Mouse (Mus musculus): ENCODE data around the gene Zfx. TPM values are rescaled to one million over a fixed set of nuclear protein-coding genes. Genes with fewer than 3 reads are reported as not detected.

Zfx gene
- polyA plus RNA-seq, 1 experiment: 4.7 TPM

GRCm38 (mm10) chrX:94142004-94142771 is 18.7 kb upstream of the Zfx start:
- no peaks in the 10 kb centered on the region for H3K36me3 ChIP-seq (ENCODE audit: control insufficient read depth, insufficient read depth)
- TF ChIP-seq SRF (IDR thresholded peaks at IDR 0.05; ENCODE audit: control insufficient read depth, insufficient read length, low read depth) (no peak), MYOD1 (IDR thresholded peaks at IDR 0.05; ENCODE audit: control insufficient read depth in 1 of 3, insufficient read length in 2 of 3, low read depth in 2 of 3) (no peak), TCF3 (IDR thresholded peaks at IDR 0.05; ENCODE audit: insufficient read length, low read depth) (no peak), POLR2A (IDR thresholded peaks at IDR 0.05; ENCODE audit: insufficient read length, low read depth) (no peak), TCF12 (IDR thresholded peaks at IDR 0.05; ENCODE audit: insufficient read depth, poor library complexity, severe bottlenecking) (no peak), CEBPB (IDR thresholded peaks at IDR 0.05; ENCODE audit: insufficient read depth, poor library complexity, severe bottlenecking) (no peak), USF1 (IDR thresholded peaks at IDR 0.05; ENCODE audit: low read depth) (no peak), MAX (IDR thresholded peaks at IDR 0.05; ENCODE audit: low read depth) (no peak), MYOG (IDR thresholded peaks at IDR 0.05; ENCODE audit: control insufficient read depth in 1 of 3, insufficient read depth in 1 of 3, insufficient read length in 2 of 3, low read depth in 2 of 3) (no peak), E2F4 (IDR thresholded peaks at IDR 0.05; ENCODE audit: insufficient read depth) (no peak), REST (IDR thresholded peaks at IDR 0.05; ENCODE audit: insufficient read depth, insufficient read length) (no peak), POLR2AphosphoS2 (IDR thresholded peaks at IDR 0.05; ENCODE audit: insufficient read length, low read depth) (no peak)
- H3K4me3 ChIP-seq: no peak overlapping the region
- H3K79me2 ChIP-seq (ENCODE audit: control insufficient read depth, insufficient read depth): no peaks in the 10 kb centered on the region
- no peaks in the 10 kb centered on the region for H3K27me3 ChIP-seq (ENCODE audit: control insufficient read depth, insufficient read depth, insufficient read length)
- no peak overlapping the region for H3ac ChIP-seq (ENCODE audit: control insufficient read depth, insufficient read length)
- no peak overlapping the region for H3K4me2 ChIP-seq (ENCODE audit: low read depth)

- no peaks in the 10 kb centered on the region for H3K79me2 ChIP-seq (ENCODE audit: control insufficient read depth, insufficient read depth)
- no peaks in the 10 kb centered on the region for H3K27me3 ChIP-seq (ENCODE audit: control insufficient read depth, insufficient read depth, insufficient read length)
- TF ChIP-seq USF1 (IDR thresholded peaks at IDR 0.05; ENCODE audit: low read depth) (no peak), MAX (IDR thresholded peaks at IDR 0.05; ENCODE audit: low read depth) (no peak), CEBPB (IDR thresholded peaks at IDR 0.05; ENCODE audit: insufficient read depth, poor library complexity, severe bottlenecking) (no peak)
- H3K4me2 ChIP-seq (ENCODE audit: low read depth): no peak overlapping the region
- no peak overlapping the region for H3K4me3 ChIP-seq
- H3ac ChIP-seq (ENCODE audit: control insufficient read depth, insufficient read length): no peak overlapping the region
- H3K36me3 ChIP-seq (ENCODE audit: control insufficient read depth, insufficient read depth): no peaks in the 10 kb centered on the region
Observed at GRCm38 (mm10) chrX:94140080-94140479, 16.6 kb upstream of the Zfx start.

DNA sequence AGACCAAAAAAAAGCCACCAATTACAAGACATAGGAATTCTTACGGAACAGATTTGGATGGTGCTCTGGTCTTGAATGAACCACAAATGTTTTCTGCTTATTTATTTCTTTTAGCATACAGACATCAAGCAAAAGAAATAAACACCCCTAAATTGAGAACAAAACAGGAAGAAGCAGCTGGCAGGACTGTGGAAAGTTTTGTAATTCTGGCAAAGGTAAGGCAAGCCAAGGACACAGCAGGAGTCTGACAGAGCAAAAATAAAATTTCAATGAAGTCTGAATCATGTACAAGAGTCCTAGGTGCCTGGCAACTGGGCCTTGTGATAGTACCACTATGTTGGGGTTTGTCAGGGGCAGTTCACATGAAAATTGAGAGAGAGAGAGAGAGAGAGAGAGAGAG is 14.8 kb upstream of the Zfx start:
- TF ChIP-seq POLR2A (IDR thresholded peaks at IDR 0.05; ENCODE audit: insufficient read length, low read depth) (no peak), E2F4 (IDR thresholded peaks at IDR 0.05; ENCODE audit: insufficient read depth) (no peak), TCF12 (IDR thresholded peaks at IDR 0.05; ENCODE audit: insufficient read depth, poor library complexity, severe bottlenecking) (no peak), MYOG (IDR thresholded peaks at IDR 0.05; ENCODE audit: control insufficient read depth in 1 of 3, insufficient read depth in 1 of 3, insufficient read length in 2 of 3, low read depth in 2 of 3) (no peak), MYOD1 (IDR thresholded peaks at IDR 0.05; ENCODE audit: control insufficient read depth in 1 of 3, insufficient read length in 2 of 3, low read depth in 2 of 3) (no peak), REST (IDR thresholded peaks at IDR 0.05; ENCODE audit: insufficient read depth, insufficient read length) (no peak), MAX (IDR thresholded peaks at IDR 0.05; ENCODE audit: low read depth) (no peak), SRF (IDR thresholded peaks at IDR 0.05; ENCODE audit: control insufficient read depth, insufficient read length, low read depth) (no peak), POLR2AphosphoS2 (IDR thresholded peaks at IDR 0.05; ENCODE audit: insufficient read length, low read depth) (no peak), USF1 (IDR thresholded peaks at IDR 0.05; ENCODE audit: low read depth) (no peak), TCF3 (IDR thresholded peaks at IDR 0.05; ENCODE audit: insufficient read length, low read depth) (no peak), CEBPB (IDR thresholded peaks at IDR 0.05; ENCODE audit: insufficient read depth, poor library complexity, severe bottlenecking) (no peak)
- no peaks in the 10 kb centered on the region for H3K36me3 ChIP-seq (ENCODE audit: control insufficient read depth, insufficient read depth)
- H3K79me2 ChIP-seq (ENCODE audit: control insufficient read depth, insufficient read depth): no peaks in the 10 kb centered on the region
- no peaks in the 10 kb centered on the region for H3K27me3 ChIP-seq (ENCODE audit: control insufficient read depth, insufficient read depth, insufficient read length)
- H3K4me2 ChIP-seq (ENCODE audit: low read depth): no peak overlapping the region
- no peak overlapping the region for H3K4me3 ChIP-seq
- H3ac ChIP-seq (ENCODE audit: control insufficient read depth, insufficient read length): no peak overlapping the region

DNA sequence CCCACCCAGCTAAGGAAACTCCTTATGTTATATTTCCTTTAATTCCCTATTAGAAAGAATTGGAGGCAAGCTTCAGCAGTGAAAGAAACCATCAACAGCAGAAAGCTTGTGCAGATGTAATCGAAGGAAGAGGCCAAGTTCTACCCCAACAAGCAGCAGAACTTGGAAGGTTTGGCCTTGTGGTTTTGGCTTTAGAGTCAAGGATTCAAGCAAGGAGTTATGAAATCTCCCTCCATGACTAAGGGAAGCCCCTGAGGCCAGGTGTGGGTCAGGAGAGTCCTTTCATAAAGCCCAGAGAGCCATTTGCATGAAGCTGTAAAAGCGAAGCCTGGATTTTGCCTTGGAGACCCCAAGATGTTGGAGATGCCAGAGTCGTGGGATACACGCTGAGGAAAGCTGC is 11.6 kb upstream of the Zfx start:
- Histone ChIP-seq H3K4me2 (ENCODE audit: low read depth) (no peak overlapping the region), H3K27me3 (ENCODE audit: control insufficient read depth, insufficient read depth, insufficient read length) (no peaks in the 10 kb centered on the region), H3K36me3 (ENCODE audit: control insufficient read depth, insufficient read depth) (no peaks in the 10 kb centered on the region), H3K79me2 (ENCODE audit: control insufficient read depth, insufficient read depth) (no peaks in the 10 kb centered on the region), H3ac (ENCODE audit: control insufficient read depth, insufficient read length) (no peak overlapping the region), H3K4me3 (no peak overlapping the region)
- TF ChIP-seq CEBPB (IDR thresholded peaks at IDR 0.05; ENCODE audit: insufficient read depth, poor library complexity, severe bottlenecking) (no peak), SRF (IDR thresholded peaks at IDR 0.05; ENCODE audit: control insufficient read depth, insufficient read length, low read depth) (no peak), TCF3 (IDR thresholded peaks at IDR 0.05; ENCODE audit: insufficient read length, low read depth) (no peak), USF1 (IDR thresholded peaks at IDR 0.05; ENCODE audit: low read depth) (no peak), POLR2A (IDR thresholded peaks at IDR 0.05; ENCODE audit: insufficient read length, low read depth) (no peak), REST (IDR thresholded peaks at IDR 0.05; ENCODE audit: insufficient read depth, insufficient read length) (no peak), TCF12 (IDR thresholded peaks at IDR 0.05; ENCODE audit: insufficient read depth, poor library complexity, severe bottlenecking) (no peak), MYOG (IDR thresholded peaks at IDR 0.05; ENCODE audit: control insufficient read depth in 1 of 3, insufficient read depth in 1 of 3, insufficient read length in 2 of 3, low read depth in 2 of 3) (no peak), POLR2AphosphoS2 (IDR thresholded peaks at IDR 0.05; ENCODE audit: insufficient read length, low read depth) (no peak), MYOD1 (IDR thresholded peaks at IDR 0.05; ENCODE audit: control insufficient read depth in 1 of 3, insufficient read length in 2 of 3, low read depth in 2 of 3) (no peak), MAX (IDR thresholded peaks at IDR 0.05; ENCODE audit: low read depth) (no peak), E2F4 (IDR thresholded peaks at IDR 0.05; ENCODE audit: insufficient read depth) (no peak)
